Mouse (Mus musculus): ENCODE measurements at regions not wholly inside any gene's neighbourhood (a gene's known extent, or its start where the extent isn't known, plus 50 kb on each side); places are given as distances from the start of the nearest gene placed in this dataset.

GRCm38 (mm10) chr4:110073836-110074235 is 96.0 kb downstream of the Dmrta2 start:
- no peak for TF ChIP-seq POLR2A (IDR thresholded peaks at IDR 0.05; ENCODE audit: insufficient read length, low read depth)
- no peak for TF ChIP-seq TCF3 (IDR thresholded peaks at IDR 0.05; ENCODE audit: insufficient read length, low read depth)
- TF ChIP-seq TCF12 (IDR thresholded peaks at IDR 0.05; ENCODE audit: insufficient read depth, poor library complexity, severe bottlenecking) = no peak
- TF ChIP-seq POLR2AphosphoS2 (IDR thresholded peaks at IDR 0.05; ENCODE audit: insufficient read length, low read depth) = no peak
- no peak for TF ChIP-seq USF1 (IDR thresholded peaks at IDR 0.05; ENCODE audit: low read depth)
